Mouse (Mus musculus) liver, adult 2 months (tissue): ENCODE results near the gene Card19. TPM values are rescaled to one million over a fixed set of nuclear protein-coding genes. Genes with fewer than 3 reads are reported as not detected.

Experiments
- DNase-seq: peaks from one replicate; pipeline ENCODE4 v3.0.0-alpha.2; 2011; ENCODE audit warnings: low read depth, low spot score; ENCODE audit errors: extremely low read depth
- H3K27ac ChIP-seq: fragments of 200-500 bp; replicated peaks from 2 replicates; pipeline ENCODE4 v1.5.1; 2012; ENCODE audit warnings: low read depth, mild to moderate bottlenecking, control low read depth, inconsistent platforms, low read length; ENCODE audit not compliant: insufficient read depth
- H3K27me3 ChIP-seq: fragments of 200-500 bp; 2 replicates; pipeline ENCODE4 v1.6.1; 2012; ENCODE audit warnings: mild to moderate bottlenecking, moderate library complexity, low read length, inconsistent platforms; ENCODE audit not compliant: control insufficient read depth, insufficient read depth
- H3K36me3 ChIP-seq: fragments of 200-500 bp; 2 replicates; pipeline ENCODE4 v1.6.1; 2012; ENCODE audit warnings: low read length, inconsistent platforms; ENCODE audit not compliant: control insufficient read depth, insufficient read depth
- H3K4me1 ChIP-seq: fragments of 200-500 bp; 2 replicates; pipeline ENCODE4 v1.6.1; 2011; ENCODE audit warnings: low read length; ENCODE audit not compliant: control insufficient read depth, insufficient read depth
- H3K4me3 ChIP-seq: fragments of 200-500 bp; 2 replicates; pipeline ENCODE4 v1.5.1; 2011; ENCODE audit warnings: low read depth, mild to moderate bottlenecking, control low read depth, low read length, moderate library complexity; ENCODE audit not compliant: insufficient read depth
- H3K79me2 ChIP-seq: fragments of 200-500 bp; 2 replicates; pipeline ENCODE4 v1.6.1; 2012; ENCODE audit warnings: inconsistent platforms, mild to moderate bottlenecking, low read length, moderate library complexity; ENCODE audit not compliant: control insufficient read depth, insufficient read depth
- H3K9ac ChIP-seq: fragments of 200-500 bp; 2 replicates; pipeline ENCODE4 v1.6.1; 2012; ENCODE audit warnings: low read depth, mild to moderate bottlenecking, control low read depth, inconsistent platforms, low read length
- CTCF ChIP-seq: fragments of 200-500 bp; IDR thresholded peaks from 2 replicates; pipeline ENCODE4 v1.5.1; 2011; ENCODE audit warnings: low read depth, low read length, control low read depth
- POLR2A ChIP-seq: fragments of 200-500 bp; IDR thresholded peaks from 2 replicates; pipeline ENCODE4 v1.6.1; 2011; ENCODE audit warnings: low read length, control low read depth; ENCODE audit not compliant: insufficient read depth; ENCODE audit errors: extremely low read depth
- WGBS: fragments of 180-500 bp; shearing (Covaris S2); methylation state at CpG from one replicate; pipeline ENCODE4 v1.1.7; 2018; 5-methylcytosine and 5-hydroxymethylcytosine counted together
- polyA plus RNA-seq: library from polyadenylated mRNA; depleted of rRNA; stranded (reverse); fragments of >200 nt; gene quantifications from 2 replicates; pipeline ENCODE4 v1.2.3, GENCODE M21; 2012
- total RNA-seq: library from RNA; depleted of rRNA; stranded (reverse); fragments of >200 nt; gene quantifications from 2 replicates; pipeline ENCODE4 v1.2.3, GENCODE M21; 2014

Gene Card19
- total and polyA plus RNA-seq, 2 experiments: 11.2 to 38.0 TPM

DNA sequence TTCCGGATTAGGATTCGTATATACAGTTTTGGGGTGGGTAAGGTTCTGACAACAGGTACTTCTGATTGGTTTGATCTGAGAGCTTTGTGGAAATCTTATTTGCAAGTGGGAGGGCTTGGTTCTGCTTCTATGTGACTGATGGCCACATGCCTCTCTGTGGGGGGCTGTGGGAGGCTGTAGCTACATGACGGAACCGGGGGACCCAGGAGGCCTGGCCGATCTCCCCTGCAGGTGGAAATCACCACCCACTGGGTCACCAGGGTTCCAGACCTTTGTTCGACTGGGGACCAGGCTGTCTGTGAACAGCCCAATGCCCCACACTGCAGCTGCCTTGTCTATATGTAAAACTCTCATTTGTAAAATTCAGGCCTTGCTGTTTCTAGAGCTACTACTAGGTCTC is 8.9 kb upstream of the Card19 start:
- no peaks in the 10 kb centered on the region for H3K36me3 ChIP-seq
- TF ChIP-seq CTCF (no peak), POLR2A (no peak)
- no peak overlapping the region for H3K9ac ChIP-seq
- 53% methylated on average over 6 of the region's 6 CpGs for WGBS
- no peak overlapping the region for H3K27ac ChIP-seq
- no peak for DNase-seq
- H3K4me1 ChIP-seq: no peaks in the 10 kb centered on the region
- no peaks in the 10 kb centered on the region for H3K79me2 ChIP-seq
- H3K4me3 ChIP-seq: no peak overlapping the region
- H3K27me3 ChIP-seq: no peaks in the 10 kb centered on the region

DNA sequence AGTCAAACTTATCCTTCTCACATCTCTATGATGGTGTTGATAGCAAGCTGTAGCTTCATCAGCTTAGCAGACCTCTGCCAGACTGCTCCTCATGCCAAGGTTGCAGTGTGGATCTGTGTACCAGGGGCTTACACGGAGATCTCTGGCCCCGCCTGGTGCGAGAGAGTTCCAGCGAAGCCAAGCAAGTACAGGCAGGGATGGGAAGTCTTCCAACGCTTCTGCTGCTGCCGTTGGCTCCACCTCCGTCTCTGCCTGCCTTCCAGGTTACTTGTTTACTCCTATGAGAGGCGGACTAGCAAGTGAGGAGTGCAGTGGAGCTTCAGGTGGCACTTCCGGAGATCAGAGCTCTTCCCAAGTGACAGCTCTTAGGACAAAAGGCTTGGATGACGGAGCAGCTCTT is 8.5 kb upstream of the Card19 start:
- no peak overlapping the region for H3K27ac ChIP-seq
- no peak overlapping the region for H3K9ac ChIP-seq
- no peak overlapping the region for H3K4me3 ChIP-seq

DNA sequence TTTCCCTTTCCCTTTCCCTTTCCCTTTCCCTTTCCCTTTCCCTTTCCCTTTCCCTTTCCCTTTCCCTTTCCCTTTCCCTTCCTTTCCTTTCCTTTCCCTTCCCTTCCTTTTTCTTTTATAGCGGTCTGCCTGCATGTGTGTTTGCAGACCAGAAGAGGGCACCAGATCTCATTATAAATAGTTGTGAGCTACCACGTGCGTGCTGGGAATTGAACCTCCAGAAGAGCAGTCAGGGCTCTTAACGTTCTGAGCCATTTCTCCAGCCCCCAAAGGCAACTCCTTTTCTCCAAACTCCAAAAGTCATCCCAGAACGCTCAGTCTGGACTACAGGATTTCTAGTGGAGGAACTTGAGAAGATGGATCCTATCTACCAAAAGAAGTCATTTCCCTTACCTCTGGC is 5.1 kb upstream of the Card19 start:
- no peak overlapping the region for H3K9ac ChIP-seq
- no peaks in the 10 kb centered on the region for H3K79me2 ChIP-seq
- H3K4me1 ChIP-seq: peaks cover 2% of the 10 kb centered on the region
- H3K36me3 ChIP-seq: no peaks in the 10 kb centered on the region
- H3K4me3 ChIP-seq: no peak overlapping the region
- no peak overlapping the region for H3K27ac ChIP-seq
- no peak for DNase-seq
- WGBS: 45% methylated on average over 5 of the region's 5 CpGs
- TF ChIP-seq POLR2A: no peak
- no peaks in the 10 kb centered on the region for H3K27me3 ChIP-seq

More for the DNA sequence above, 8.5 kb upstream of the Card19 start:
- Histone ChIP-seq H3K4me1 (no peaks in the 10 kb centered on the region), H3K36me3 (no peaks in the 10 kb centered on the region), H3K79me2 (no peaks in the 10 kb centered on the region), H3K27me3 (no peaks in the 10 kb centered on the region)
- TF ChIP-seq POLR2A: no peak
- no peak for TF ChIP-seq CTCF
- peak; percentile 47 for DNase-seq
- WGBS: 16% methylated on average over 10 of the region's 10 CpGs

DNA sequence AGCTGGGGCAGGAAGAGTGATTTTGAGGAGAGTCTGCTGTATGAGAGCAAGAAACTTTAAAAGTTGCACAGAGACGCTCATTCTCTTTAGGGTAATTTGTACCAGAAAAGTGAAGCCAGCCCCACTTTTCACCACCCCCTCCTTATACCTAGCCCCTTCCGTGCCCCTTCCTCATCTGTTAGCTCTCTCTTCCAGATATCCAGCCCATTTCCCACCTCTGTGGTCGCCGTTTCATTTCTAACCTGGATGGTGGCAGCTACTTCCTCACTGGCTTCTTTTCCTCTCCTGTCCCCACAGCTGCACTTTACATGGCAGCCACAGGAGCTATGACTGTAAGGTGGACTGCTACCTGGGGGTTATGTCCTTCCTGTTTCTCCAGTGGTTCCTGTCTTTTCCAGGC is 3.5 kb upstream of the Card19 start:
- no peak overlapping the region for H3K4me3 ChIP-seq
- no peak overlapping the region for H3K27ac ChIP-seq
- H3K79me2 ChIP-seq: no peaks in the 10 kb centered on the region; the same call in 1 of the 2 replicates
- H3K36me3 ChIP-seq: no peaks in the 10 kb centered on the region
- no peak for DNase-seq
- 92% methylated on average over 4 of the region's 4 CpGs for WGBS
- TF ChIP-seq CTCF (no peak), POLR2A (no peak)
- no peaks in the 10 kb centered on the region for H3K27me3 ChIP-seq
- no peak overlapping the region for H3K9ac ChIP-seq
- H3K4me1 ChIP-seq: peaks cover 9% of the 10 kb centered on the region

DNA sequence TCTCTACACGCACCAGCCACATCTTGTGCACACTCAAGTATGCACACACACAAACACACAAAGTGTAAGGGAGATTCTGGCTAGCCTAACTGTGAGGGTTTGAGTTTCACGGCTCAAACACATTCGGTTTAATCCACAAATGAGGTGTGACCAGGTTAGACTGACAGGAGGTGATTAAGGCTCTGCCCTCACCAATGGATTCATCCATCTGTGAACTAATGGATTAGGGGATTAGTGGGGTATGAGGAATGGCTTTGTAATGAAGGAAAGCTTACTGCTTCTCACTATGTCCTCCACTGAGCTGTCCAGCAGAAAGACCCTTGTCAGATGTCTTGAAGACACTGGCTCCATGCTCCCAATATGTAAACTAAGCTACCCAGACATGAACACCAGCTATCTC is 2.8 kb upstream of the Card19 start:
- Histone ChIP-seq H3K27me3 (no peaks in the 10 kb centered on the region), H3K36me3 (no peaks in the 10 kb centered on the region), H3K9ac (no peak overlapping the region), H3K79me2 (no peaks in the 10 kb centered on the region; the same call in 1 of the 2 replicates), H3K27ac (no peak overlapping the region), H3K4me3 (no peak overlapping the region), H3K4me1 (peaks cover 9% of the 10 kb centered on the region)
- no peak for DNase-seq
- 92% methylated on average over 3 of the region's 3 CpGs for WGBS
- TF ChIP-seq POLR2A (no peak), CTCF (no peak)

DNA sequence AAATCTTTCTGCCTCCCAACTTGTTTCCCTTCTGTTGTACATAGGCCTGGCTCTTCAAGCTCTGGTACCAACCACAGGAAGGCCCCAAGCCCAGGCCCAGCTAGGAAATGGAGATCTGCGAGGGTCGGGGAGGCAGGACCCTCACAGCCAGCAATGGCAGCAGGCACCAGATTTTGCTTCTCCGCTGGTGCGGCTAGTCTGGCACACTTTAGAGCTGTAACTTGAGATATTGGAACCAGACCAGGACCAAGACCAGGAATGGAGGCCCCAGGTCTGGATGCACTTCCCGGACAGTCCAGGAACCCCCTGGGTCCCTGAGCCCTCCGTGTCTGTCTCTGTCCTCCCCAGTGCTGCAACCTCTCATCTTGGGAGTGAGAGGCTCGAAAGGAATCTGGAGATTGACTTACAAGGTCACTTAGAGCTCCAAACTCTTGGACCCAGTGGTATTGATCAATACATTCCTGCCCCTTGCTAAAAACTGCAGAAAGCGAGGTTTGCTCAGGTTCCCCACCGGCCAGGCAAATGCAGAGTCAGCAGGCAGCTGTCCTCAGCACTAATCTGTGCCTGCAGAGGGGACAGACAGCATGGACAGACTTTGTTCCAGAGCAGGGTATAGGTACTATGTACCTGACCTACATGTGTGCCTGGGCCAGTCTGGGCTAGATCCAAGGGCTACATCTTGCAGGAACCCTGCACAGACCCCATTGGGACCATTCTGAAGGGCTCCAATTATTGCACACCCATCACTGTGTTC is 1.1 kb upstream of the Card19 start:
- TF ChIP-seq POLR2A (no peak), CTCF (no peak)
- Histone ChIP-seq H3K36me3 (no peaks in the 10 kb centered on the region), H3K4me1 (peaks cover 9% of the 10 kb centered on the region), H3K79me2 (no peaks in the 10 kb centered on the region; the same call in 1 of the 2 replicates), H3K9ac (no peak overlapping the region), H3K27ac (no peak overlapping the region; the same call in 1 of the 2 replicates), H3K27me3 (no peaks in the 10 kb centered on the region), H3K4me3 (no peak overlapping the region)
- 85% methylated on average over 9 of the region's 9 CpGs for WGBS
- DNase-seq: no peak
